Mouse (Mus musculus) right cerebral cortex, adult 2 months (tissue): ENCODE measurements around the gene Ppp1r1b.

Experiments
- DNase-seq, 2 experiments: peaks; one replicate each; pipeline ENCODE4 v3.0.0; 2021 to 2022; ENCODE audit warnings: low spot score in 2 of 2

The Ppp1r1b gene

GRCm38 (mm10) chr11:98348083-98348961 lies at the start of gene Ppp1r1b:
Gene Ppp1r1b, plus strand, starts transcription at chr11:98348404.
- DNase-seq = peak; percentile 77 to 80

GRCm38 (mm10) chr11:98298484-98299205 lies 49.6 kb upstream of the Ppp1r1b start:
- no peak for DNase-seq

GRCm38 (mm10) chr11:98313790-98314323 lies 34.3 kb upstream of the Ppp1r1b start:
- peak; percentile 46 to 58 for DNase-seq

GRCm38 (mm10) chr11:98317479-98317878 lies 30.7 kb upstream of the Ppp1r1b start:
- DNase-seq = no peak

GRCm38 (mm10) chr11:98318421-98319116 lies 29.6 kb upstream of the Ppp1r1b start:
- no peak for DNase-seq

- no peak for DNase-seq
These were observed 29.1 kb upstream of the Ppp1r1b start for GRCm38 (mm10) chr11:98319120-98319519.

GRCm38 (mm10) chr11:98319544-98319943 lies 28.7 kb upstream of the Ppp1r1b start:
- no peak for DNase-seq

GRCm38 (mm10) chr11:98319944-98320343 lies 28.3 kb upstream of the Ppp1r1b start:
- DNase-seq = no peak

- DNase-seq = no peak
These were observed 27.8 kb upstream of the Ppp1r1b start for GRCm38 (mm10) chr11:98320381-98320780.

GRCm38 (mm10) chr11:98320806-98321676 lies 27.2 kb upstream of the Ppp1r1b start:
- DNase-seq = no peak

- DNase-seq = no peak
These were observed 26.6 kb upstream of the Ppp1r1b start for GRCm38 (mm10) chr11:98321677-98322003.

- no peak for DNase-seq
These were observed 26.0 kb upstream of the Ppp1r1b start for GRCm38 (mm10) chr11:98322159-98322558.

- no peak for DNase-seq
These were observed 24.9 kb upstream of the Ppp1r1b start for GRCm38 (mm10) chr11:98323136-98323866.

- no peak for DNase-seq
These were observed 24.3 kb upstream of the Ppp1r1b start for GRCm38 (mm10) chr11:98323933-98324332.

GRCm38 (mm10) chr11:98325191-98325820 lies 22.9 kb upstream of the Ppp1r1b start:
- DNase-seq = no peak

GRCm38 (mm10) chr11:98325821-98326218 lies 22.4 kb upstream of the Ppp1r1b start:
- no peak for DNase-seq

GRCm38 (mm10) chr11:98326741-98327135 lies 21.5 kb upstream of the Ppp1r1b start:
- no peak for DNase-seq

- DNase-seq = peak in 1 of 2 experiments; percentile 30
These were observed 20.8 kb upstream of the Ppp1r1b start for GRCm38 (mm10) chr11:98327136-98328030.

GRCm38 (mm10) chr11:98328031-98328370 lies 20.2 kb upstream of the Ppp1r1b start:
- DNase-seq = no peak
